Mouse (Mus musculus) right cerebral cortex, postnatal 4 days (tissue): ENCODE measurements around the gene Dctpp1.

Source experiments
- DNase-seq: peaks from one replicate; pipeline ENCODE4 v3.0.0-alpha.2; 2022

Dctpp1 gene

DNA sequence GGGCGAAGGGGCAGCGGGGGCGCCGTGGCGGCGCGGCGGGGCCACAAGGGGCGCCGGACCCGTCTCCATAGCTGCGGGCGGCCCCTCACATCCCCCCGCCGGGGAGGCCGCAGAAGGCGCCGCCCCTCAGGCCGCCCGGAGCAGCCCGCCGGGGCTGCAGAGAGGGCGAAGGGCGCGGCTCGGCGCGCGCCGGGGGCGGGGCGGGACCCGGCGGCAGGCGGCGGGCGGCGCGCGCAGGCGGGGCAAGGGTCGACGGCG, 52.3 kb downstream of the Dctpp1 start, which contains the start of gene Tbc1d10b:
TSS of gene Tbc1d10b (minus strand) at position 174 of the 258 bp plus-strand sequence.
- no peak for DNase-seq

- no peak for DNase-seq
These were observed 52.9 kb downstream of the Dctpp1 start for GRCm38 (mm10) chr7:127207374-127208294.
